Mouse (Mus musculus) kidney, adult 2 months (tissue): ENCODE results near the gene Metrn.

Experiments
- CTCF ChIP-seq: fragments of 200-500 bp; conservative IDR thresholded peaks from 2 replicates; pipeline ENCODE4 v1.5.1; 2011; ENCODE audit warnings: low read depth, mild to moderate bottlenecking, control low read depth, low read length, moderate library complexity, mixed read lengths; ENCODE audit not compliant: insufficient read depth, insufficient read length
- POLR2A ChIP-seq: fragments of 200-500 bp; IDR thresholded peaks from one replicate; pipeline ENCODE4 v1.6.1; 2011; ENCODE audit warnings: low read depth, low read length, control low read depth

DNA sequence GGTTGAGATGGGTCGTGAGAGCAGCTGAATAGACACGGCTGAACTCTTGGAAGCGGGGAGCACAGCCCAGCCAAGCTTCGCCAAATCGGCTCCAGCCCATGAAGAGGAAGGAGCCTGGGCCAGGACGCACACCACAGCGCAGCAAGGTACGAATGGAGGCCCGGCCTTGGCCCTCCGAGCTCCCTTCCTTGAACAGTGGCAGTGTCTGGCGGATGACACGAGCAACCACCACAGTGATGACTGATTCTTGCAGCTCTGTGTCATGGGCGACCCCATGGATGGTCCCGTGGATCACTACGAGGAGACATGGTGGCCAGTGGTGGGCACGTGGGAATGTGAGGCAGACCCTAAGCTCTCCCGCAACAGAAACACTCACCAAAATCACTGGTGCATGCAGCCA lies 1.9 kb downstream of the Metrn start:
- TF ChIP-seq POLR2A = no peak
- no peak for TF ChIP-seq CTCF
